Mouse (Mus musculus) embryonic facial prominence, embryonic 13.5 days (tissue): ENCODE data around the gene Tmem45b. TPM values are rescaled to one million over a fixed set of nuclear protein-coding genes. Genes with fewer than 3 reads are reported as not detected.
"Not testable (repeated sequence)": the region's sequence is repeated elsewhere in the genome, so short reads cannot be mapped to it uniquely, and the experiment has no call there.

Experiments
- ATAC-seq: fragments of 200-750 bp; cut with Nextera tagmentation; 2 replicates; pipeline ENCODE4 v1.8.0; 2017; ENCODE audit warnings: low read depth; ENCODE audit not compliant: insufficient number of reproducible peaks, insufficient read depth, low FRiP score, low TSS enrichment
- H3K27ac ChIP-seq: fragments of 300-500 bp; sonication (generic); 2 replicates; pipeline ENCODE4 v1.5.1; 2015; ENCODE audit warnings: moderate library complexity, mild to moderate bottlenecking, inconsistent platforms
- H3K27me3 ChIP-seq: fragments of 300-500 bp; sonication (generic); 2 replicates; pipeline ENCODE4 v1.6.1; 2015; ENCODE audit warnings: mild to moderate bottlenecking, inconsistent platforms
- H3K36me3 ChIP-seq: fragments of 300-500 bp; sonication (generic); 2 replicates; pipeline ENCODE4 v1.6.1; 2015; ENCODE audit warnings: mild to moderate bottlenecking, inconsistent platforms
- H3K4me1 ChIP-seq: fragments of 300-500 bp; sonication (generic); 2 replicates; pipeline ENCODE4 v1.6.1; 2015; ENCODE audit warnings: inconsistent platforms
- H3K4me2 ChIP-seq: fragments of 300-500 bp; sonication (generic); 2 replicates; pipeline ENCODE4 v1.6.1; 2015; ENCODE audit warnings: moderate library complexity, mild to moderate bottlenecking, inconsistent platforms
- H3K4me3 ChIP-seq: fragments of 300-500 bp; sonication (generic); 2 replicates; pipeline ENCODE4 v1.5.1; 2015; ENCODE audit warnings: mild to moderate bottlenecking, inconsistent platforms
- H3K9ac ChIP-seq: fragments of 300-500 bp; sonication (generic); 2 replicates; pipeline ENCODE4 v1.6.1; 2015; ENCODE audit warnings: mild to moderate bottlenecking, inconsistent platforms
- H3K9me3 ChIP-seq: fragments of 300-500 bp; sonication (generic); 2 replicates; pipeline ENCODE4 v1.6.1; 2016; ENCODE audit warnings: inconsistent platforms
- WGBS: fragments of 180-500 bp; shearing (Covaris S2); methylation state at CpG from one replicate; pipeline ENCODE4 v1.1.7; 2015; ENCODE audit warnings: mixed read lengths; 5-methylcytosine and 5-hydroxymethylcytosine counted together
- polyA plus RNA-seq: library from polyadenylated mRNA; unstranded; fragments of >200 nt; fragmentation: Nextera tagmentation; extraction: Ambion mirVana; gene quantifications from 2 replicates; pipeline ENCODE4 v1.2.1, GENCODE M21; 2015

Gene Tmem45b
- polyA plus RNA-seq, result 0.90 and 1.7 TPM in 2 replicates

DNA sequence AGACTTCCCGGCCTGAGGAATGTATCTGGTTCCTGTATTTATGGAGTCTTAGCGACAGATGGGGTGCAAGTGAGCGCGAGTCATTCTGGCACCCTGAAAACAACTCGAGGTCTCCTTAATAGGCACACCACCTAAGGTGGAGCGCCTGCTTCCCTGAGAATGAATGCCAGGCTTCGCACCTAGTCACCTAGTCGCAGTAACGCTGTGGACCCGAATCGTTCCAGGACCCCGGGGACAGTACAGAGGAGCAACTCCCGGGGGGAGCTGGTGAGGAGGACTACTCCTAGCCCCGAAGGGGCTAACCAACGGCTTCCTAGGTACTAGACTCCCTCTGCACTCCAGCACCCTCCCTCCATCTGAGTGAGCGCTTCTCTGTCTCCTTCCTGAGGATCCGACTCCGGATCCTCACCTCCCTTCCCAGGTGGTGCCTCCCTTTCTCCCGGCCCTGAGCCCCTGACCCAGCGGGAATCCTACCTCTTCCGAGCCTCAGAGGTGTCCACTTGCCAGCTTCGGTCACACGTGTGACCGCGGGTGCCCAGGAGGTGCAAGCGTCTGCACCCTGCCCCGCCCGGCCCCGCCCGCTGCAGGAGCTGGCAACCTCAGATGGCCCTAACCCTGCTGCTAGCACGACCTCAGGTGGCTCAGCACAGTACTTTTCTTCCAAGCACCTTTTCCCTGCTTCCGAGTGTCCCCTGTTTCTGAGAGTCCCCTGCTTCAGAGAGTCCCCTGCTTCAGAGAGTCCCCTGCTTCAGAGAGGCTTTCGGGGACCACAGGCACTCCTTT lies at the start of gene Tmem45b:
TSS of gene Tmem45b (minus strand) at position 771 of the 783 bp plus-strand sequence.
- 0 out of 2 replicates have a peak within 1 kb of the TSS, but pooled peaks have one; percentile 44 for H3K9ac ChIP-seq
- H3K9me3 ChIP-seq, result no peaks in the 10 kb centered on the region
- no peak for ATAC-seq
- peak within 1 kb of the TSS; percentile 28 for H3K4me3 ChIP-seq
- H3K4me1 ChIP-seq, result peaks cover 9% of the 10 kb centered on the region
- H3K4me2 ChIP-seq, result peak within 1 kb of the TSS; percentile 47
- peaks cover 34% of the 10 kb centered on the region for H3K27me3 ChIP-seq
- WGBS, result 7% methylated on average over 33 of the region's 33 CpGs
- H3K36me3 ChIP-seq, result no peaks in the 10 kb centered on the region
- H3K27ac ChIP-seq, result no peak within 1 kb of the TSS

DNA sequence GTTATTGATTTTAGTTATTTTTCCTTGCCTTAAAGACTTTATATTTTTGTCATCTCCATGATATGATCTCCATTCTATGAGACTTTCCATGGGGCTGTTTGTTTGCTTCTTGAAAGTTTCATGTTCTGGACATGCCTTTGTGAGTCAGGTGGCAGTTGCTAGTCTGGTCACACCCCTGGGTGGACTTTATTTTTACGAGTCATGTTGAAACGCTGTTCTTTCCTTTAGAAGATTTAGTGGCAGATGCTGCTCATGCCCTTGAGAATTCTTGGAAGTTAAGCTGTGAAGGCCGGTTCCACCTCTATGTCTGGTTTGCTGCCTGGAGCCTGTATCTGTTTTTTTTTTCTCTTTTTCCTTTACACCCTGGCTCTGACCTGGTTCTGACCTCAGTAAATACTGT lies 43.9 kb upstream of the Tmem45b start:
- no peak for ATAC-seq
- H3K27me3 ChIP-seq, result no peaks in the 10 kb centered on the region
- H3K27ac ChIP-seq, result no peak overlapping the region
- no peak overlapping the region for H3K4me3 ChIP-seq
- H3K4me1 ChIP-seq, result no peaks in the 10 kb centered on the region
- no peaks in the 10 kb centered on the region for H3K36me3 ChIP-seq
- no peaks in the 10 kb centered on the region for H3K9me3 ChIP-seq
- 75% methylated on average over 3 of the region's 3 CpGs for WGBS
- H3K4me2 ChIP-seq, result no peak overlapping the region
- H3K9ac ChIP-seq, result no peak overlapping the region

DNA sequence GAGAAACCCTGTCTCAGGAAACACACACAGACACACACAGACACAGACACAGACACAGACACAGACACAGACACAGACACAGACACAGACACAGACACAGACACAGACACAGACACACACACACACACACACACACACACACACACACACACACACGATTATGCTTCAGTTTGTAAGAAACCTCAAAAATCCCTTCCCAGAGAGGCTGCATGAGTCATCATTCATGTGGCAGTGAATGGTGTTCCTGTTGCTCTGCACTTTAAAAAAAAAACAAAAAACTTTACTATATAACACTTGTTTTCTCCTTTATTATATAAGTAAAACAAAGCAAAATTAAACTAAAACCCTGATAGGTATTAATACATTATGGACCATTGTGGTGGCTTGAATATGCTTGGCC lies 37.0 kb upstream of the Tmem45b start:
- 75% methylated on average over 1 of the region's 1 CpGs for WGBS
- H3K27me3 ChIP-seq, H3K4me2 ChIP-seq, H3K4me3 ChIP-seq, H3K36me3 ChIP-seq, H3K27ac ChIP-seq, H3K9me3 ChIP-seq, H3K9ac ChIP-seq, ATAC-seq, H3K4me1 ChIP-seq: not testable (repeated sequence)

DNA sequence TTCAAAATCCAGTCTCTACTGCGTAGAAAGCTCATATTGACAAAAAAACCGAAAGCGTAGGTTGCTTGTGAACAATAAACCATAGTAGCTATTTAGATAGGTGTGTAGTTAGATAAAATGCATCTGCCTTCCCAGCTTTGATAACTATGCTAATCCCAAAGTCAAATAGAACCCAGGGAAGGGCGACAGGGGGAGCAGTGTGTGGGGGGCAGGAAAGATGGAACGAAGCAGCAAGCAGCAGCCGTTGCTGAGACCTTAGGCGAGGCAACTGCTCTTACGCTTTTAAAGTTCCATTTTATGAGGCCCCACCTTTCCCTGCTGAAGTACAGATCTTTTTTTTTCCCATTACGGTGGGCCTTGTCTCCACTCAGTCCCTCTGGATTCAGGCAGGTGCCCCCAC lies 1.1 kb downstream of the Tmem45b start:
- Histone ChIP-seq H3K9me3 (no peaks in the 10 kb centered on the region), H3K4me2 (no peak overlapping the region), H3K27me3 (peaks cover 34% of the 10 kb centered on the region), H3K9ac (no peak overlapping the region), H3K27ac (no peak overlapping the region), H3K4me1 (peaks cover 9% of the 10 kb centered on the region), H3K4me3 (no peak overlapping the region), H3K36me3 (no peaks in the 10 kb centered on the region)
- 47% methylated on average over 9 of the region's 9 CpGs for WGBS
- no peak for ATAC-seq

DNA sequence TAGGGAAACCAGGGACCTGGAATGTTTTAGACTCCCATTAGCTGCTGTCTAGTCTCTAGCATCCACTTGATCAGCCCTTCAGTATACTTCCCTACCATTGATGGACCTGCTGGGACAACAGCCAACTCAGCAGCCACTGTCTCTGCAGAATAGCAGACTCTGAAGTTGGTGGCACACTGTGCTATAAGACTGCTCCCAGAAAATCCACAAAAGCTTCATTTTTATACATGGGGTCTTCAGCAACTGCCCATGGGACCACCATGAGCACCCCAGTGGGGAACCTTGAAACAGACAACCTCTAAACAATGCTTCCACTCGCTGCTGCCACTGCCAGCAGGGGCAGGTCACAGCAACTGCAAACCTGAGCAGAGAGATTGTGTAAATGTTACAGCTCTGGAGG lies 9.9 kb downstream of the Tmem45b start:
- WGBS, result 53% methylated on average over 1 of the region's 1 CpGs
- Histone ChIP-seq H3K9me3 (no peaks in the 10 kb centered on the region), H3K4me2 (no peak overlapping the region), H3K36me3 (no peaks in the 10 kb centered on the region), H3K27me3 (no peaks in the 10 kb centered on the region), H3K4me1 (no peaks in the 10 kb centered on the region), H3K4me3 (no peak overlapping the region), H3K9ac (no peak overlapping the region), H3K27ac (no peak overlapping the region)
- no peak for ATAC-seq

DNA sequence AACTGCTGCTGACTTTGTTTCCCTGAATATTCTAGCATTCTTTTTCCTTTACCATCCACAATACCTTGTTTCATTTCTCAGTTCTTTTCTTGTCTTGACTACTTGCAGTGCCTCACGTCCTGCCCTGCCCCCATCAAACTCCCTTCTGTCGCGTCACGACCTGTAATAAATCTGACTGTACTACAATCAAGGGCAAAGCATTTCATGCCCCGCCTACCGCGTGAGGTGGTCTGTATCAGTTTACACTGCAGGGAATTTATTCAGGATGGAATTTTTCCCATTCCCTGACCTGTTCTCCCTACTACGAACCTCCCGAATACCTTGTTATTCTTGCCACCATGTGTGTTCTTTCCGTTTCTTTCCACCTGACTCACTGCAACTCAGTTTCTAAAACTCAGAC lies 12.1 kb downstream of the Tmem45b start:
- H3K4me2 ChIP-seq, result no peak overlapping the region
- H3K36me3 ChIP-seq, result no peaks in the 10 kb centered on the region
- no peak for ATAC-seq
- H3K27me3 ChIP-seq, result no peaks in the 10 kb centered on the region
- WGBS, result 49% methylated on average over 10 of the region's 10 CpGs
- H3K27ac ChIP-seq, result no peak overlapping the region
- no peak overlapping the region for H3K9ac ChIP-seq
- no peak overlapping the region for H3K4me3 ChIP-seq
- no peaks in the 10 kb centered on the region for H3K9me3 ChIP-seq
- no peaks in the 10 kb centered on the region for H3K4me1 ChIP-seq

DNA sequence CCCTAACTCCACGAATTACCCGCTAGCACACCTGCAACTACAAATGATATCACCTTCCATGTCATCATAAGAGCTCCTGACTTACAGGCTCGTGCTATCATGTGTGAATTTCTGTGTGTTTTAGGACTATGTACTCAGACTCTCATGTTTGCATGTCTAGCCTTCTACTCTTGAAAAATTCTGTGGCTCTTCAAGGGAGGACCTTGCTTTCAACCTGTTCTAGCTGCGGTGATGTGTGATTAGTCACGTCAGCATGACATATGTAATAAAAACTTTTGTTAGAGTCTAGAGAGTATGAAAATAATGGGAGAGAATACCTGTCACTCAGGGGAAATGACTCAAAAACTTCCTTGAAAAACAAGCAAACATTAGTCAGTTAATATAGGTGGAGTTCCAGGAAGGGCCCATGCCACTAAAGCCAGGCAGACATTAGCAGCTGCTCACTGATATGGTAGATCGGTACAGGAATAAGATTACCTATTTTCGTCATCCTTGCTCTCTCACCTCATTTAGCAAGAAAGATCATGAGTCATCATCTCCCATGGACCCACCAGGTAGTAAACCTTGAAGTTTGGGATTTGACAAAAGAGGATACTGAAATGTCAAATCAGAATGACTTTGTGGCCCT lies 15.0 kb downstream of the Tmem45b start:
- ATAC-seq, result no peak
- Histone ChIP-seq H3K27me3 (no peaks in the 10 kb centered on the region), H3K27ac (no peak overlapping the region), H3K4me1 (0 out of 2 replicates have a peak, but pooled peaks cover 3% of the 10 kb centered on the region), H3K36me3 (no peaks in the 10 kb centered on the region), H3K4me2 (no peak overlapping the region), H3K9me3 (no peaks in the 10 kb centered on the region), H3K9ac (no peak overlapping the region), H3K4me3 (no peak overlapping the region)
- 82% methylated on average over 7 of the region's 7 CpGs for WGBS

DNA sequence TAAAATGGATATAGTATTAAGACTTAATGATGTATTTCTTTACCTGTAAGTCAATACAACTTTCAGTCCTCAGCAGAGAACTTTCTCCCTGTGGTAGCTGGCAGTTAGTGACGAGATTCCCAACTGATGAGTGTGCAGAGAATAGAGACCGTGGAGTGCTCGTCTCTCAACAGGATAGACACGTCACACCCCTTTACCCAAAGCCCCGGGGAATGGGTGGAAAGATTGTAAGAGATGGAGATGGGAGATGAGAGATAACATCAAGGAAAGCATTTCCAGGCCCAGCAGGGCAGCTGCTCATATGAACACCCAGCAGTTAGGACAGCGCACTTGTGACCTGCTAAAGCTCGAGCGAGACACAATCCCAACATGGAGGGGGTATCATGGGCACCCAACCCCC lies 20.0 kb downstream of the Tmem45b start:
- Histone ChIP-seq H3K9ac (no peak overlapping the region), H3K36me3 (no peaks in the 10 kb centered on the region), H3K27me3 (no peaks in the 10 kb centered on the region), H3K4me3 (no peak overlapping the region), H3K27ac (no peak overlapping the region), H3K9me3 (no peaks in the 10 kb centered on the region), H3K4me1 (0 out of 2 replicates have a peak, but pooled peaks cover 4% of the 10 kb centered on the region), H3K4me2 (no peak overlapping the region)
- WGBS, result 64% methylated on average over 8 of the region's 8 CpGs
- ATAC-seq, result no peak

DNA sequence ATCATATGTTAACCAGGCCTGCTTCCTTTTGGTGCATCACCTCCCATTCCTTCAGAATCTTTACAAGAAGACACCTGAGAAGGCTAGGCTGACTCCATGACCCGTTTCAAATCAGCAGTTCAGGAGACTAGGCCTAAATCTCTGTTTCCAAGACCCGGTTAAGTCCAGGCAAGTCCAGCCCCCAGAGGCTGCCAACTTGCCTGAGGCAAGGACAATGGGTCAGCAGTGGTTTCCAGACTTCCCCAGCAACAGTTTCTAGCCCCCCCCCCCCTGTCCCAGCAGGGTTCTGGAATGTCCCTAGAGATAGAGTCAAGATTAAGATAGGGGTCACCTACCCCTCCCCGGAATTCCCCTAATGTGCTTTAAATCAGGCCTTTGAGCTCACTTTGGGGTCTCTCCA lies 22.8 kb downstream of the Tmem45b start:
- H3K27me3 ChIP-seq, result no peaks in the 10 kb centered on the region
- no peak overlapping the region for H3K4me2 ChIP-seq
- ATAC-seq, result no peak
- no peak overlapping the region for H3K9ac ChIP-seq
- H3K27ac ChIP-seq, result no peak overlapping the region
- H3K36me3 ChIP-seq, result no peaks in the 10 kb centered on the region
- 0 out of 2 replicates have a peak, but pooled peaks cover 4% of the 10 kb centered on the region for H3K4me1 ChIP-seq
- WGBS, result 69% methylated on average over 3 of the region's 3 CpGs
- no peak overlapping the region for H3K4me3 ChIP-seq
- H3K9me3 ChIP-seq, result no peaks in the 10 kb centered on the region

DNA sequence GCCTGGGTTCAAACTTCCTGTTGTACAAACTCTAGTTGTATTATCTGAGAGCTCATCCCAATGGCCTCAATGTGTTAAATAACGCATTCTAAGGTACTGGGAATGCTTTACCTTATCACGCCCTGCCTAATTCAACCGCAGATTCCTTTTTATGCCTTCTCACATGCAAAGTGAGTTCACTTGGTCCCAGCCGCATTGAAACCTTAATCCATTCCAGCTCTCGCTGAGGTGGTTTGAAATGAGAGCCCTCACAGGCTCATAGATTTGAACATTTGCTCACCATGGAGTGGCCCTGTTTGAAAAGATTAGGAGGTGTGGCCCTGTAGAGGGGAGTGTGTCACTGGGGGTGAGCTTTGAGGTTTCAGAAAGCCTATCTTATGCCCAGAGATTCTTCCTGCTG lies 23.9 kb downstream of the Tmem45b start:
- Histone ChIP-seq H3K9ac (no peak overlapping the region), H3K4me1 (0 out of 2 replicates have a peak, but pooled peaks cover 4% of the 10 kb centered on the region), H3K36me3 (no peaks in the 10 kb centered on the region), H3K9me3 (no peaks in the 10 kb centered on the region), H3K4me3 (no peak overlapping the region), H3K27me3 (no peaks in the 10 kb centered on the region), H3K4me2 (no peak overlapping the region), H3K27ac (no peak overlapping the region)
- WGBS, result 79% methylated on average over 5 of the region's 5 CpGs
- ATAC-seq, result no peak

DNA sequence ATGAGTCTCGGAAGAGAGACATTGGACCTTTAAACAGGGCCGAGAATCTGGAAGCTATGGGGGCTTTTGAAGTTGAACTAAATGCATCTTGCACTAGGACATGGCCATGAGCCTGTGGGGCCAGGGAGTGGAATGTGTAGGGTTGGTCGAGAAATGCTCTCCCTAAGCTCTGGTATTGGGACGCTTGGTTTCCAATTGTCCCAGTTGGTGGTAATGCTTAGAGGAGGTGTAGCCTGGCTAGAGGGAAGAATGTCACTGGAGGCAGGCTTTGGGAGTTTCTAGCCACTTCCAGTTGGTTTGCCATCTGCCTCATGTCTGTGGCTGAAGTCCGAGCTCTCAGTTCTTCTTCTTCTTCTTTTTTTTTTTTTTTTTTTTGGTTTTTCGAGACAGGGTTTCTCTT lies 24.9 kb downstream of the Tmem45b start:
- H3K9ac ChIP-seq, result no peak overlapping the region
- no peak overlapping the region for H3K27ac ChIP-seq
- H3K9me3 ChIP-seq, result no peaks in the 10 kb centered on the region
- no peak overlapping the region for H3K4me3 ChIP-seq
- H3K27me3 ChIP-seq, result no peaks in the 10 kb centered on the region
- no peaks in the 10 kb centered on the region for H3K36me3 ChIP-seq
- H3K4me2 ChIP-seq, result no peak overlapping the region
- ATAC-seq, result no peak
- WGBS, result 86% methylated on average over 6 of the region's 6 CpGs
- H3K4me1 ChIP-seq, result 0 out of 2 replicates have a peak, but pooled peaks cover 1% of the 10 kb centered on the region

DNA sequence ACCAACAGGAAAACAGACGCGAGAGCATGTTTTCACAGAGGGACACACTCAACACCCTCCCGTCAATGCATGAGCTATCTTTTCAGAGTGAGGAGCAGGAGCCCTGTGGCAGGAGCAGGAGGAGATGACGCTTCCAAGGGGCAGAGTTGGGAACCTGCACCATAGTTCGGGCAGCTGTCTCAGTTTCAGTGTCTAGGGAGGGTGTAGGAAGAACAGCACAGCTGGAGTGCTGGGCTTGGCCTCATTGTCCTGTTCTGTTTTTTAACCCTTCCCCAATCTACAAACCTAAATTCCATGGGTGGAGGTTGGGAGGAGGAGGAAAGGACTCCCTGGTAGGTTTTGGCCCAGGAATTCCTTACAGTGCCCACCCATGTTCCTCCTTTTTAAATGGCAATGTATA lies 25.4 kb downstream of the Tmem45b start:
- H3K27me3 ChIP-seq, result no peaks in the 10 kb centered on the region
- no peak overlapping the region for H3K4me3 ChIP-seq
- no peak overlapping the region for H3K27ac ChIP-seq
- ATAC-seq, result no peak
- no peaks in the 10 kb centered on the region for H3K4me1 ChIP-seq
- no peak overlapping the region for H3K9ac ChIP-seq
- no peaks in the 10 kb centered on the region for H3K36me3 ChIP-seq
- WGBS, result 68% methylated on average over 5 of the region's 5 CpGs
- H3K9me3 ChIP-seq, result no peaks in the 10 kb centered on the region
- no peak overlapping the region for H3K4me2 ChIP-seq
